Mouse (Mus musculus) liver (tissue): ENCODE results near the gene Trim67.

Experiments used
- DNase-seq: peaks from one replicate; pipeline ENCODE4 v3.0.0-alpha.2; 2020; ENCODE audit warnings: mixed read lengths

The Trim67 gene

GRCm38 (mm10) chr8:124795781-124796488 is 3.0 kb downstream of the Trim67 start:
- no peak for DNase-seq

GRCm38 (mm10) chr8:124800542-124800941 is 7.7 kb downstream of the Trim67 start:
- DNase-seq, result no peak

- DNase-seq, result no peak
Observed at GRCm38 (mm10) chr8:124803824-124804702, 11.2 kb downstream of the Trim67 start.

DNA sequence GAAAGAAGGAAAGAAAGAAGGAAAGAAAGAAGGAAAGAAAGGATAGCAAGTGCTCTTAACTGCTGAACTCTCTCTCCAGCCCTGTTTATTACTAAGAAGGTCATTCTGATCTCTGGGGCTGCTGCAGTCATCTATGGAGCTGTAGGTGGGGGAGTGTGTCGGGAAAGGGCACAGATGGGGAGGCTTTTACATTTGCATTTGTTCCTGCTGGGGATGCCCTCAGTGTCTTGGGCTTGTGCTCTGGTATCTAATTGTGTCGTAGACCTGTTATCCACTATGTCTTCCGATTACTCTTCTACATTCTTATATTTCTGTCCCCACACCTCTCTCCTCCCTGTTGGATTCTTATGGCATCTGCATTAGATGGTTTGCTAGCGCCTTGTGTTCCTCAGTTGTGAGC is 13.1 kb downstream of the Trim67 start:
- DNase-seq, result no peak

DNA sequence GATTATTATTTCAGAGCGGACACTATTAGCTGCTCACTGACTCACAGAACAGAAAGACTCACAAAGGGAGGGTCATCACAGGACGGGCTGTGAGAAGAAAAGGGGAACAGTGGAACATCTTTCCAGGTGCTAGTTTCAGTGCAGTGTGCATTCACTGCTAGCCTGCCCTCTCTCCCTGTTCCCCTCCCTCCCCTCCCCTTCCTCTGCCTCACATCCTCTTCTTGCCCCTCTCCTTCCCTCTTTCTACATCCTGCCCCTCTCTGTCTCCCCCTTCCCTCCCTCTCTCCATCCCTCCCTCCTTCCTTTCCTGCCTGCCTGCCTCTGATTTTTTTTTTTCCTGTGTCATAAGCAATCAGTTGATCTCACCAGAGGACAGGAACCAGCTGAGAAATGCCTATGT is 16.5 kb downstream of the Trim67 start:
- no peak for DNase-seq

DNA sequence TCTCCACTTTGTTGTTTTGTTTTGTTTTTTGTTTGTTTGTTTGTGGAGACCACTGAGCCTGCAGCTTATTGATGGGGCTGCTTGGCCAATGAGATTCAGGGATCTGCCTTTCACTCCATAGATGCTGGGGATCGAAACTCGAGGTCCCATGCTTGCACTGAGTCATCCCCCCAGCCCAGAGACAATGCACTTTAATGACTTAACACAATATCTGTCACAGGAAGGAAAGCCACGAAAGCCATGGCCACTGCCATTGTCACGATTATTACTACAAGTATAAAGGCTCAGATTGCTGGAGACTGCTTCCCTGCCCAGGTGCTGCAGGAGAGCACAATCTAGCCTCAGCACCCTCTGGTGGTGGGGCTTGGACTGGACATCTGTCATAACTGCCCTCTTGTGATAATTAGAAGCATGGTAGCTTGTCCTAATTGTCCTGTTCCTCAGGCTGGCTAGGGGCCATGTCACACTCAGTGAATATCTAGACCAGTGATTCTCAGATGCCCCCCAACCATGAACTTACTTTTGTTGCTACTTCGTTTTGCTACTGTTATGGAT is 17.2 kb downstream of the Trim67 start:
- no peak for DNase-seq

GRCm38 (mm10) chr8:124810689-124811394 is 17.9 kb downstream of the Trim67 start:
- DNase-seq, result no peak

GRCm38 (mm10) chr8:124813326-124813725 is 20.4 kb downstream of the Trim67 start:
- DNase-seq, result no peak

DNA sequence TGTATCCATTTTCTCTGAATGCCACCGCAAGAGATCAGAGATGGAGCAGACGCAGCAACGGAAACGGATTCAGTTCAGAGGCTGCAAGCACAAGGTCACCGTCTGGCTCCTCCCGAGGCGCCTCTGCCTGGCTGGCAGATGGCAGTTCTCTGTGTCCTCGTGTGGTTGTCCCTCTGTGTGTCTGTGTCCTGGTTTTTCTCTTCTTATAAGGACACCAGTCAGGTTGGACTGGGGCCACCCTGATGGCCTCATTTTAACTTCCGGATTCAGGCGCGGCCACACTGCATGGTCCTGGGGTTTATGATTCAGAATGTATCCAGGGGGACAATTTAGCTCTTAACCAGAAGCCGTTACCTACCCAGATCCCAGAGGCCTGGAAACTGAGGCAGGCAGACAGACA is 23.0 kb downstream of the Trim67 start:
- no peak for DNase-seq

DNA sequence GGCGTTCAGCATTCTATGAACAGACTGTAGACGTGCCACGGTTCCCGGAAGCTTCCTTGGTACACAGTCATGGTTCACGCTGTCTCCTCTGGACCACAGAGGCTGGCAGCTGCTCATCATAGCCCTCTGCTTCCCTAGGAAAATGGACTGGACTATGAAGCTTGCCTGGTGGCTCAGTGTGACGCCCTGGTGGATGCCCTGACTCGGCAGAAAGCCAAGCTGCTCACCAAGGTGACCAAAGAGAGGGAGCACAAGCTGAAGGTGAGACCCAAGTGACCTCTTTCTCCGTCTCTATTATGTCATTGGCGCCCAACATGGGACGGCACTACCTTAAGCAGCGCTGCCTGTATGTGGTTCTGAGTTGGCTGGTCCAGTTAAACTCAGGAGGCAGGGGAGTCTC is 24.0 kb downstream of the Trim67 start:
- no peak for DNase-seq

GRCm38 (mm10) chr8:124817361-124817760 is 24.5 kb downstream of the Trim67 start:
- no peak for DNase-seq

GRCm38 (mm10) chr8:124819612-124820115 is 26.8 kb downstream of the Trim67 start:
- no peak for DNase-seq

- DNase-seq, result no peak
Observed at GRCm38 (mm10) chr8:124820125-124820524, 27.2 kb downstream of the Trim67 start.

- DNase-seq, result no peak
Observed at GRCm38 (mm10) chr8:124823497-124823896, 30.6 kb downstream of the Trim67 start.

DNA sequence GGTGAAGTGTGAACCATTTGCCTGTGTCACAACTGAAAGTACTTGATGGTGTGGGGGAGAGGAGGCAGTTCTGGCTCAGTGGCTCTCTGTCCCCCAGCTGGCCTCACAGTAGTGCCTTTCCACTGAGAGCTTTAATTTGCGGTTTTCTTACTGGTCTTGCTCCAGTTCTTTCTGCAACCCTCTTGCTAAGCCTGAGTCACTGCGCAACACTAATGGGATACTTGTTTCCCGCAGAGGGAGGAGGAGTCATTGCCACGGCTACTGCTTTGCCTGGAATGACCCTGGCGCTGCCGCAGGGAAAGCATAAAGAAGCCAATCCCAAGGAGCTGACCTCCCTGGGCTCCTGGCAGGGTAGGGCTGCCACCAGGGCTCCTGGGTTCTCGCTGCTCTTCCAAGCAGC is 33.8 kb downstream of the Trim67 start:
- no peak for DNase-seq

- DNase-seq, result peak; percentile 44
Observed at GRCm38 (mm10) chr8:124827387-124827786, 34.5 kb downstream of the Trim67 start.

- no peak for DNase-seq
Observed at GRCm38 (mm10) chr8:124828561-124829240, 35.8 kb downstream of the Trim67 start.

DNA sequence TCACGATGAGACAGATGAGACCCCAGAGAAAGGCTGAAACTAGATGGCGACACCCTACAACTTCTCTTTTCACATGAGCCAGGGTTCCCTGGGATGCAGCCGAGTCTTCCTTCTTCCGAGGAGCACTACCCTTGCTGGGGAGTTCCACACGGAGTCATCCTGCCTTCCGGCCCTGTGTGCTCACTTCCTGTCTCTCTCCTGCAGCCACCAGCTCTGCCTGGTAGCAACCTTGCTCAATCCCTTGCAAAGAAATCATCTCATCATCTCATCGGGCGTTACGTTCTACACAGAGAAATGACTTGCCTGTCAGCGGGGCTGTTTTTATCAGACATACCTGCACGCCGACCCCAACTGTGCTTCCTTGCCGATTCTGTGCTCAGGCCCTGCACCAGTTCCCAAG is 37.2 kb downstream of the Trim67 start:
- DNase-seq, result no peak

- no peak for DNase-seq
Observed at GRCm38 (mm10) chr8:124831531-124831930, 38.6 kb downstream of the Trim67 start.

- no peak for DNase-seq
Observed at GRCm38 (mm10) chr8:124831941-124832340, 39.0 kb downstream of the Trim67 start.

DNA sequence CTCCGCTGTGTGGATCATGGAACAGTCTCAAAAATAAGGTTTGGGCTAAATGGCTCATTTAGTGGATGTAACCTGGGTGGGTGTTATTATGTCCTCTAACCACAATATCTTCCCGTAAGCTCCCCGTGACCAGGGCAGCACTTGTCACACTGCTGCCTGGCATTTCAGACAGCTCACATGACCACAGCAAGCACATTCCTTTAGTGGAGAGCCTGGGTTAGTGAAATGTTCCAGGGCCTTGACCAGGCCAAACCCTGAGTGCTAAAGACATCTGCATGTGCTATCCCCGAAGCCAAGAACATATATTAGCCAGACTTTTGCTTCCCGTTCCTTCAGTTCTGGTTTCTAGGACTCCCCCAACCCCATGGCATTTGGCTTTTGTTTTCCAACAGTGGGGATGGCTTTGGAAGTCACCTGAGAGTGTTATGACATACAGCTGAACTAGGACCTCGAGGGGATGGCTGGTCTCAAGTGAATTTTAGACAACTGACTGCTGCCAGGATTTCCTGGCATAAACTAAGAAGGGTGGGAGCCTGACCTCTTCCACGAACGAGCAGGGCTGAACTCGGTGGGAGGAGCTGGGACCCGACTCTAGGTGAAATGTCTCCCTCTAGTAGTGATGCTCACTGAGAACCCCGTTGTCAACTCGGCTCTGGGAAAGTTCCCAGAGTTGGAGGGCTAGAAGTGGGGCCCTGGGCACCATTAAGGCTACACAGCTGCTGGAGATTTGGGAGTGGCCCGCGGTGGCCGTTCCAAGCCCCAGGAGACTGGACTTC is 40.7 kb downstream of the Trim67 start:
- DNase-seq, result no peak

DNA sequence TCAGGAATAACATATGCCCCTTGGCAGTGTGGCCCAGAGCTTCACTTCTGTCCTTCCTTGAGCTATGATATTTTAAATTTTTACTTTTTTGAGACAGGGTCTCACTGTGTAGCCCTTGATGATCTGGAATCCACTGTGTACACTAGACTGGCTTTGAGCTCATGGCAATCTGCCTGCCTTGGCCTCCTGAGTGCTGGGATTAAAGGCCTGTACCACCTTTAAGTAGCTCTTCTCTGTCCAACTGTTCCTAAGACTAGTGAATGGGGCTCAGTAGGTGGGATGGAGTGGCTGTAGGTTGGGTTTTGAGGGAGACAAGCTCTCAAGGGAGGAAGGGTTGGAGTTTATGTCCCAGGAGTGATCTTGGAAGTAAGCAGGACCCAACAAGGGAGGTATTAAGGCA is 43.0 kb downstream of the Trim67 start:
- no peak for DNase-seq
